Mouse (Mus musculus): ENCODE results near the gene Crhr2. TPM values are rescaled to one million over a fixed set of nuclear protein-coding genes. Genes with fewer than 3 reads are reported as not detected.

Gene Crhr2
- polyA plus RNA-seq, 1 experiment: not detected

DNA sequence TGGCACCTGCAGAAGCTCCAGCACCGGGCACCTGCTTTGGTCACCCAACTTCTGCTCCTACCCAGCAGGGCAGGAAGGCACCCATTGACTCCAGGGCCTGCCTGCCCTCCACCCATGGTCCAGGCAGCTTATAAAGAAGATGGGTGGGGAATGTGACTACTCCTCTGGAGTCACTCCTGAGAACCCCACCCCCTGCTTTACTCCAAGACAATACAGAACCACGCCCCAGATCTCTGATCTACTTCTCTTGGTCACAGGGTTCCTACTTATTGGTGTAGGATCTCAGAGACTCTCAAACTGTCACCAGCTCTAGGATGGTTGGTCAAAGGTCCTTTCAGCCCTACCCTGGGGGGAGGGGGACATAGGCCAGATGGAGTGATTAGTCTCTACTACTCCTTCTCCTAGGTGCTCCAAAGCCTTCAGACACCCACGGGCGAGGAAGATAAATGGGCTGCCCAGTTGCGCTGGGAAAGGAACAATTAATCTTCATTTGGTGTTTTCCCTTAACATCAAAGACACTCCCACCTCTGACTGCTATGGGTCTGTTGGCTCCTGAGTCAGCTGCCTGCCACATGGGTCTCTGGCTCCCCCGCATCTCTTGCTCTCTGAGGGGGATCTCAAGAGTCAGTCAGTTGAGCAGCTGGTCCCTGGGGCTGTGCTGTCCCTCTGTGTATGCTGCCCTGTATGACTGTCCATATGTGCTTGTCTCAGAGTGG lies 39.2 kb downstream of the Crhr2 start:
- no peaks in the 10 kb centered on the region for H3K36me3 ChIP-seq (ENCODE audit: control insufficient read depth)
- H3K4me3 ChIP-seq (replicated peaks): no peak overlapping the region

DNA sequence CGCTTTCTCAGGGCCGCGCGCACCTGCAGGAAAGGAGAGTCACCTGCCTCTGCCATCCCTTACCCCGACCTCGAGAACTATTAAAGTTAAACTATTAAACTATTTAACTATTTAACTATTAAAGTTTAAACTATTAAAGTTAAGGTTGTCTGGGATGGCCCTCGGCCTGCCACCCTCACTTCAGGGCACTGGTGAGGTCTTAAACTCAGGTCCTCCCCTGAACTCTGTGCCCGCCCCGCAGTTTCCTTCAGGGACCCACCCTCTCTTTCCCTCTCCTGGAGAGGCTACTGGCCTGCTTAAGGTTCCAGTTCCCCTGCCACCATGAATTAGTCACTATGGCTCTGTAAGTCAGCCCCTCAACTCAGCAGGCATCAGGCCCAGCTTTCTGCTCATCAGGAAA lies 41.4 kb downstream of the Crhr2 start:
- H3K9me3 ChIP-seq (ENCODE audit: control insufficient read depth, low read length): no peaks in the 10 kb centered on the region
- H3K27me3 ChIP-seq (ENCODE audit: control insufficient read depth): no peaks in the 10 kb centered on the region
- TF ChIP-seq GATA1 (IDR thresholded peaks at IDR 0.05; ENCODE audit: low read length) (no peak), TAL1 (IDR thresholded peaks at IDR 0.05; ENCODE audit: low read length) (no peak)
- no peak overlapping the region for H3K4me3 ChIP-seq (replicated peaks)
- H3K36me3 ChIP-seq (ENCODE audit: control insufficient read depth): no peaks in the 10 kb centered on the region
- no peaks in the 10 kb centered on the region for H3K4me1 ChIP-seq (ENCODE audit: control insufficient read depth)

More for the DNA sequence above, 39.2 kb downstream of the Crhr2 start:
- Histone ChIP-seq H3K4me1 (ENCODE audit: control insufficient read depth) (no peaks in the 10 kb centered on the region), H3K9me3 (ENCODE audit: control insufficient read depth, low read length) (no peaks in the 10 kb centered on the region), H3K27me3 (ENCODE audit: control insufficient read depth) (no peaks in the 10 kb centered on the region)
- TF ChIP-seq GATA1 (IDR thresholded peaks at IDR 0.05; ENCODE audit: low read length): no peak
- TF ChIP-seq TAL1 (IDR thresholded peaks at IDR 0.05; ENCODE audit: low read length): no peak

DNA sequence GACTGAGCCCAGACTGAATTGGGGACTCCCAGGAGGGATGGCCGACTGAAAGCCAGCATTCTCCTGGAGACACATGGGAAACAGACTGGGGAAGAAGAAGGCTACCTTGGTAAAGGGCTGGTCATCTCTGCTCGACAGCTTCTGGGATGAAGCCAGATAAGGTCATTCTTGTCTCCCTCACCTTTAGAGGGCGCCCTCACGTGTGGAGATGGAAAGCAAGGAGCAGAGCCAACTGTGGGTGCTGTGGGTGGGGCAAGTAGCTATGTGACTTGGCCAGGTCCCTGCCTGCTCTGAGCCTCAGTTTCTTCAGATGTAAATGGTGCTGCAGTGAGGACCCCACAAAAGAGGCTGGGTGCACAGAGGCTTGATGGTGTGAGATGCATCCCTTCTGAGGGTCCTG lies 42.2 kb downstream of the Crhr2 start:
- H3K4me1 ChIP-seq (ENCODE audit: control insufficient read depth): no peaks in the 10 kb centered on the region
- no peak for TF ChIP-seq GATA1 (IDR thresholded peaks at IDR 0.05; ENCODE audit: low read length)
- TF ChIP-seq TAL1 (IDR thresholded peaks at IDR 0.05; ENCODE audit: low read length): no peak
- H3K27me3 ChIP-seq (ENCODE audit: control insufficient read depth): no peaks in the 10 kb centered on the region
- no peaks in the 10 kb centered on the region for H3K9me3 ChIP-seq (ENCODE audit: control insufficient read depth, low read length)
- no peak overlapping the region for H3K4me3 ChIP-seq (replicated peaks)
- H3K36me3 ChIP-seq (ENCODE audit: control insufficient read depth): no peaks in the 10 kb centered on the region

DNA sequence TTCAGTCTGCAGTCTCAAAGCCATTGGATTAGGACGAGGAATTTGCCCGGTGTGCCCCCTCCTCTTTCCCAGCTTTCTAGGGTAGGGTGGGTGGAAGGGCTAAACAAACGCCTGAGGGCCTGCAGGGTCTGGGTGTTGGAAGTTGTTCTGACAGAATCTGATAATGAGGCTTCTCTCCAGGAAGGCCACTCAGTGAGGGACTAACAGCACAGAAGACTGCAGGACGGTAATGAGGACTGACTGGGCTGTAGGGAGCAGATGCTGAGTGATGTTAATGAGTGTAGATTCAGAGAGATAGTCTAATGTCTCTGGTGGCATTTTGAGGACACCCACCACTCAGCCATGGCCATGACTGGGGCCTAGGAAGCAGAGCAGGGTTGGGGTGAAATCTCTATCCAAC lies 45.5 kb downstream of the Crhr2 start:
- no peaks in the 10 kb centered on the region for H3K4me1 ChIP-seq (ENCODE audit: control insufficient read depth)
- TF ChIP-seq GATA1 (IDR thresholded peaks at IDR 0.05; ENCODE audit: low read length) (no peak), TAL1 (IDR thresholded peaks at IDR 0.05; ENCODE audit: low read length) (no peak)
- H3K9me3 ChIP-seq (ENCODE audit: control insufficient read depth, low read length): no peaks in the 10 kb centered on the region
- H3K27me3 ChIP-seq (ENCODE audit: control insufficient read depth): no peaks in the 10 kb centered on the region
- no peak overlapping the region for H3K4me3 ChIP-seq (replicated peaks)
- no peaks in the 10 kb centered on the region for H3K36me3 ChIP-seq (ENCODE audit: control insufficient read depth)

DNA sequence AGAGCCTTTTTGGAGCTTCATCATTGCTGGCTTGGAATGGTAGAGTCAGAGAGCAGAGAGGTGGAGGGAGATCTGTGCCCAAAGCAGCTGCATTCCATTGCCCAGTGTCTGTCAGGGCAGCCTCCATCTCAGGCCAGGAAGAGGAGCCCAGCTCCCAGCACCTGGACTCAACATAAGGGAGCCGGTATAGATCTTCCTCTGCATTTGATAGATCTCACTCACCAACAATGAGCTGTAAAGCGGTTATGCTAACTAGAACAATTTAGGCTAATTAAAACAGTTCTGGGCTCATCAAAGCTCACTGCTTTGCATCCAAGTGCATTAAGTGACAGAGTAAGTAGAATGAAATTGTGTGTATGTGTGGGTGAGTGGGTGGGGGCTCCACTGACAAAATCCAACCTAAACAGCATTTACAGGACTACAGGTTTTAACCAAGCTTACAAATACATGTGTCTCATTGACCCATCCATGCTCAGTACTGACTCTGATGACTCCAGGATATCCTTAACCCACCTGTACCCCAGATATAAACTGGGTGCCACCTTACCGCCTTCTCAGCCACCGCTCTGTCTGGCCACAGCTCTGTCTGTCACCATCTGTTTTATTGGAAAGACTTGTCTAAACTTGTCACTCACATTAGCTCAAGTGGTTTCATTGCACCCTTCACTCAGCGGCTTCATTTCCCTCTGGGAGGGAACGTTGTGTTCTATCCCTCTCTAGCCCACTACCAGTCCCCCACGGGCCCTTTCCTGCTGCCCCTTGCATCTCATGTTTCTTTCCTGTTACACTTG lies 50.4 kb downstream of the Crhr2 start:
- H3K27me3 ChIP-seq (ENCODE audit: control insufficient read depth): no peaks in the 10 kb centered on the region
- H3K36me3 ChIP-seq (ENCODE audit: control insufficient read depth): peaks cover 44% of the 10 kb centered on the region
- H3K4me1 ChIP-seq (ENCODE audit: control insufficient read depth): no peaks in the 10 kb centered on the region
- TF ChIP-seq GATA1 (IDR thresholded peaks at IDR 0.05; ENCODE audit: low read length): no peak
- no peak overlapping the region for H3K4me3 ChIP-seq (replicated peaks)
- H3K9me3 ChIP-seq (ENCODE audit: control insufficient read depth, low read length): no peaks in the 10 kb centered on the region

DNA sequence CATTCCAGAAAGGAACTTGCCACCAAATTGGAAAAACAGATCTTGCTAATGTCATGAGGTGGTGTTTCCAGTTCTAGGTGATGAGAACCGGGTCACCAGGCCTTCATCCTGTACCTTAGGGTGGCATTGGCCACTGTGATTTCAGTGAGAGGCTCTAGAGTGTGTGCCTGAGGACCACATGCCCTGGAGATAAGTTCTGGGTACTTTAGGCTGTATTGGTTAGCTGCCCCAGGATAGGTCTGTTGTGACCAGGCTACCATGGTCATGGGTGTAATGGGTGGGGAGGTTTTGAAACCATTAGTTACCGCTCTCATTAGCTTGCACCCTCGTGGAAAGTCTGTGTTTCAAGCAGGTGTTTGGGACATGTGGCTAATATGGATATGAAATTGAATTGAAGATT lies 51.4 kb downstream of the Crhr2 start:
- TF ChIP-seq TAL1 (IDR thresholded peaks at IDR 0.05; ENCODE audit: low read length) (no peak), GATA1 (IDR thresholded peaks at IDR 0.05; ENCODE audit: low read length) (no peak)
- H3K36me3 ChIP-seq (ENCODE audit: control insufficient read depth): peaks cover 55% of the 10 kb centered on the region

DNA sequence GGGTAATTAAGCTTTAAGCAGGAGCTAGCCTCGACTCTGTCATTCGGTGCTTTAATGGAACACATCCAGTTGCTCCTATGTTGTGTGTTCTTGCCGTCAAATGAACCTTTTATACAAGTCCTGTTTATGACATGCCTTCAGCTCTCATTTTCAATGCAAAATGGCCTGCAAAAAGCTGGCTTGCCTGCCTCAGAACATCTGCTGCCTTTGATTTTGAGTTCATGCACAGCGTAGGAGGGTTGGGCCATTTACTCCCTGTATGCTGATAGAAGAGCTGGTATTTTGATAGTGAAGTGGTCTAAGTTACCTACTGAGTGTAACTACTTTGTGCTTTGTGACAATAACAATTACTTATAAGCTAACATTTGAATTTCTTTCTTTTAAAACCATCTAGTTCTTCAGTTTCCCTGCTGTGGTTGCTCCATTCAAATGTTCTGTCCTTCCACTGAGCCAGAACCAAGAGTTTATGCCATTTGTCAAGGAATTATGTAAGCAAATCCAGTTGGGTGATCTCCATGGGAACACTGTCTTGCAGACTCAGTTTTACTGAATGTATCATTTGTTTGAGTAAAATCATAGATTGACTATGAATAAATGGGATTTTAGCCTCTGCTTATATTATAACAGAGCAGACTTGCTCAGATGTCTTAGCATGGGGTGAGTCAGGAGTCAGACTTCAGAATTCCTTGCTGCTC lies 56.1 kb downstream of the Crhr2 start:
- no peak for TF ChIP-seq TAL1 (IDR thresholded peaks at IDR 0.05; ENCODE audit: low read length)
- no peak for TF ChIP-seq GATA1 (IDR thresholded peaks at IDR 0.05; ENCODE audit: low read length)
- Histone ChIP-seq H3K4me1 (ENCODE audit: control insufficient read depth) (no peaks in the 10 kb centered on the region), H3K36me3 (ENCODE audit: control insufficient read depth) (peaks cover 99% of the 10 kb centered on the region), H3K27me3 (ENCODE audit: control insufficient read depth) (no peaks in the 10 kb centered on the region), H3K4me3 (replicated peaks) (no peak overlapping the region), H3K9me3 (ENCODE audit: control insufficient read depth, low read length) (no peaks in the 10 kb centered on the region)

More for the DNA sequence above, 51.4 kb downstream of the Crhr2 start:
- Histone ChIP-seq H3K4me1 (ENCODE audit: control insufficient read depth) (no peaks in the 10 kb centered on the region), H3K27me3 (ENCODE audit: control insufficient read depth) (no peaks in the 10 kb centered on the region), H3K4me3 (replicated peaks) (no peak overlapping the region), H3K9me3 (ENCODE audit: control insufficient read depth, low read length) (no peaks in the 10 kb centered on the region)

DNA sequence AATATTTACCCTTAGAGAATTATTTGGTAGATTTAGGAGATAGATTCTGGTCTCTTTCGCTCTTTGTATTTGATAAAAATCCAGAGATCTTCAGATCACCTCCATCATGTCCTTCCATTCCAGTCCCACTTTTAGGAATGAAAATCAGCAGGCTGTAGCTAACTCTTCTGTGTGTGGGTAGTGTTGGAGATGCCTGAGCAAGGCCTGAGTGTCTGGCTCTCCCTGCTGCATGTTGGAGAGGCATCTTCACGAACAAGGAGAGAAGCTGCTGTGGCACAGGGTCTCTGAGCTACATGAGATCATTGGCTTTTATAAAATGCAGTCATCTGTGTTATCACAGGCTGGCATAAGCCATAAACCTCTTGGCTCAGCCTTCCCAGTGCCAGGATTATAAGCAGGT lies 66.9 kb downstream of the Crhr2 start:
- Histone ChIP-seq H3K36me3 (ENCODE audit: control insufficient read depth) (peaks cover 96% of the 10 kb centered on the region), H3K4me3 (replicated peaks) (no peak overlapping the region), H3K27me3 (ENCODE audit: control insufficient read depth) (no peaks in the 10 kb centered on the region), H3K9me3 (ENCODE audit: control insufficient read depth, low read length) (no peaks in the 10 kb centered on the region), H3K4me1 (ENCODE audit: control insufficient read depth) (no peaks in the 10 kb centered on the region)
- TF ChIP-seq TAL1 (IDR thresholded peaks at IDR 0.05; ENCODE audit: low read length) (no peak), GATA1 (IDR thresholded peaks at IDR 0.05; ENCODE audit: low read length) (no peak)

DNA sequence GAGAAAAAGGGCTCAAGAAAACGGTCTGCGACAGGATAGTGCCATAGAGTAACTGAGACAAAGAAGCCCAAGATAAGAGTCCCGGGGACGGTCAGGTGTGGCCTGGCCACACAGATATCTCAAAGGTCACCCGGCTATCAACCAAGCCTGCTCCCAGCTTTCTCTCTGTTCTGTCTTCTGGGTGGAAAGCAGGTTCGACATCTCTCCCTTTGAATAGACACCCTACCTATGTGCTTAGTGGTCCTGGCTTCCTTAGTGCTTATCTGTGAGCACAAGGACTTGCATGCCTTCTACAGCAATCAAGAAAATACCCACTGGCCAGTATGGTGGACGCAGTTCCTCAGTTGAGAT lies 68.4 kb downstream of the Crhr2 start:
- no peak overlapping the region for H3K4me3 ChIP-seq (replicated peaks)
- TF ChIP-seq TAL1 (IDR thresholded peaks at IDR 0.05; ENCODE audit: low read length): no peak
- TF ChIP-seq GATA1 (IDR thresholded peaks at IDR 0.05; ENCODE audit: low read length): no peak
- H3K9me3 ChIP-seq (ENCODE audit: control insufficient read depth, low read length): no peaks in the 10 kb centered on the region
- H3K4me1 ChIP-seq (ENCODE audit: control insufficient read depth): no peaks in the 10 kb centered on the region
- H3K36me3 ChIP-seq (ENCODE audit: control insufficient read depth): peaks cover 99% of the 10 kb centered on the region
- no peaks in the 10 kb centered on the region for H3K27me3 ChIP-seq (ENCODE audit: control insufficient read depth)
